Mouse (Mus musculus): ENCODE measurements around the gene Kcnq1. TPM values are rescaled to one million over a fixed set of nuclear protein-coding genes. Genes with fewer than 3 reads are reported as not detected.

Kcnq1 gene
- polyA plus RNA-seq, 1 experiment from 2014 or later: 0.63 TPM

- Histone ChIP-seq H3K4me2 (ENCODE audit: low read depth, low read length) (no peak overlapping the region), H3K4me1 (ENCODE audit: insufficient read depth) (no peaks in the 10 kb centered on the region), H3K9ac (replicated peaks) (no peak overlapping the region), H3K36me3 (replicated peaks; ENCODE audit: insufficient read depth, low read length) (no peaks in the 10 kb centered on the region), H3K27me3 (ENCODE audit: insufficient read depth, low read length) (0 out of 2 replicates have a peak, but pooled peaks cover 7% of the 10 kb centered on the region), H3K4me3 (ENCODE audit: low read depth, low read length) (no peak overlapping the region), H3K27ac (ENCODE audit: low read depth) (no peak overlapping the region), H3K9me3 (ENCODE audit: low read length) (no peaks in the 10 kb centered on the region)
- no peak for DNase-seq
- TF ChIP-seq CTCF (IDR thresholded peaks at IDR 0.05; ENCODE audit: low read depth): no peak
- no peak for ATAC-seq
- WGBS (ENCODE audit: insufficient replicate concordance): 4% methylated on average over 1 of the region's 1 CpGs
Measured at GRCm38 (mm10) chr7:143095554-143095907, 10.6 kb upstream of the Kcnq1 start.

GRCm38 (mm10) chr7:143100759-143101158 lies 5.4 kb upstream of the Kcnq1 start:
- no peak for ATAC-seq
- Histone ChIP-seq H3K4me3 (ENCODE audit: low read depth, low read length) (no peak overlapping the region), H3K9me3 (ENCODE audit: low read length) (no peaks in the 10 kb centered on the region), H3K36me3 (replicated peaks; ENCODE audit: insufficient read depth, low read length) (no peaks in the 10 kb centered on the region), H3K27ac (ENCODE audit: low read depth) (no peak overlapping the region), H3K9ac (replicated peaks) (no peak overlapping the region), H3K4me1 (ENCODE audit: insufficient read depth) (no peaks in the 10 kb centered on the region), H3K27me3 (ENCODE audit: insufficient read depth, low read length) (peaks cover 7% of the 10 kb centered on the region), H3K4me2 (ENCODE audit: low read depth, low read length) (no peak overlapping the region)
- 50% methylated on average over 4 of the region's 4 CpGs for WGBS (ENCODE audit: insufficient replicate concordance)
- TF ChIP-seq EP300 (IDR thresholded peaks at IDR 0.05; ENCODE audit: low read depth): no peak
- TF ChIP-seq CTCF (IDR thresholded peaks at IDR 0.05; ENCODE audit: low read depth): no peak
- DNase-seq: no peak

- Histone ChIP-seq H3K4me1 (ENCODE audit: insufficient read depth) (peaks cover 9% of the 10 kb centered on the region; the same call in 1 of the 2 replicates), H3K27ac (ENCODE audit: low read depth) (no peak overlapping the region), H3K4me2 (ENCODE audit: low read depth, low read length) (no peak overlapping the region), H3K9me3 (ENCODE audit: low read length) (no peaks in the 10 kb centered on the region), H3K27me3 (ENCODE audit: insufficient read depth, low read length) (peaks cover 45% of the 10 kb centered on the region), H3K9ac (replicated peaks) (no peak overlapping the region), H3K36me3 (replicated peaks; ENCODE audit: insufficient read depth, low read length) (no peaks in the 10 kb centered on the region), H3K4me3 (ENCODE audit: low read depth, low read length) (no peak overlapping the region)
- ATAC-seq (no peak), DNase-seq (no peak)
- no peak for TF ChIP-seq CTCF (IDR thresholded peaks at IDR 0.05; ENCODE audit: low read depth)
- no peak for TF ChIP-seq EP300 (IDR thresholded peaks at IDR 0.05; ENCODE audit: low read depth)
- WGBS (ENCODE audit: insufficient replicate concordance): 49% methylated on average over 11 of the region's 11 CpGs
Measured at GRCm38 (mm10) chr7:143105258-143105897, 784 bp upstream of the Kcnq1 start.

- peaks cover 45% of the 10 kb centered on the region for H3K27me3 ChIP-seq (ENCODE audit: insufficient read depth, low read length)
- peaks cover 9% of the 10 kb centered on the region; the same call in 1 of the 2 replicates for H3K4me1 ChIP-seq (ENCODE audit: insufficient read depth)
- no peaks in the 10 kb centered on the region for H3K9me3 ChIP-seq (ENCODE audit: low read length)
- DNase-seq: peak; percentile 42
- H3K4me2 ChIP-seq (ENCODE audit: low read depth, low read length): peak overlapping the region; percentile 59
- no peaks in the 10 kb centered on the region for H3K36me3 ChIP-seq (replicated peaks; ENCODE audit: insufficient read depth, low read length)
- no peak overlapping the region for H3K9ac ChIP-seq (replicated peaks)
- H3K27ac ChIP-seq (ENCODE audit: low read depth): no peak overlapping the region
- no peak for TF ChIP-seq CTCF (IDR thresholded peaks at IDR 0.05; ENCODE audit: low read depth)
- TF ChIP-seq EP300 (IDR thresholded peaks at IDR 0.05; ENCODE audit: low read depth): no peak
- H3K4me3 ChIP-seq (ENCODE audit: low read depth, low read length): peak overlapping the region; percentile 33
- no peak for ATAC-seq
- WGBS (ENCODE audit: insufficient replicate concordance): 6% methylated on average over 42 of the region's 57 CpGs
Measured at GRCm38 (mm10) chr7:143106672-143107465, 707 bp downstream of the Kcnq1 start.

- H3K9ac ChIP-seq (replicated peaks): no peak overlapping the region
- no peak for TF ChIP-seq EP300 (IDR thresholded peaks at IDR 0.05; ENCODE audit: low read depth)
- TF ChIP-seq CTCF (IDR thresholded peaks at IDR 0.05; ENCODE audit: low read depth): no peak; the same call in 1 of the 2 replicates
- H3K4me3 ChIP-seq (ENCODE audit: low read depth, low read length): no peak overlapping the region
- 53% methylated on average over 5 of the region's 5 CpGs for WGBS (ENCODE audit: insufficient replicate concordance)
- ATAC-seq (no peak), DNase-seq (no peak)
- peaks cover 45% of the 10 kb centered on the region for H3K27me3 ChIP-seq (ENCODE audit: insufficient read depth, low read length)
- no peaks in the 10 kb centered on the region for H3K36me3 ChIP-seq (replicated peaks; ENCODE audit: insufficient read depth, low read length)
- H3K4me1 ChIP-seq (ENCODE audit: insufficient read depth): peaks cover 9% of the 10 kb centered on the region; the same call in 1 of the 2 replicates
- no peak overlapping the region for H3K27ac ChIP-seq (ENCODE audit: low read depth)
- H3K9me3 ChIP-seq (ENCODE audit: low read length): no peaks in the 10 kb centered on the region
- no peak overlapping the region for H3K4me2 ChIP-seq (ENCODE audit: low read depth, low read length)
Measured at GRCm38 (mm10) chr7:143108200-143108599, 2.0 kb downstream of the Kcnq1 start.

GRCm38 (mm10) chr7:143108996-143109660 lies 3.0 kb downstream of the Kcnq1 start:
- Histone ChIP-seq H3K4me3 (ENCODE audit: low read depth, low read length) (no peak overlapping the region), H3K4me2 (ENCODE audit: low read depth, low read length) (no peak overlapping the region), H3K36me3 (replicated peaks; ENCODE audit: insufficient read depth, low read length) (no peaks in the 10 kb centered on the region), H3K9me3 (ENCODE audit: low read length) (no peaks in the 10 kb centered on the region), H3K9ac (replicated peaks) (no peak overlapping the region), H3K4me1 (ENCODE audit: insufficient read depth) (peaks cover 9% of the 10 kb centered on the region; the same call in 1 of the 2 replicates), H3K27ac (ENCODE audit: low read depth) (no peak overlapping the region), H3K27me3 (ENCODE audit: insufficient read depth, low read length) (peaks cover 45% of the 10 kb centered on the region)
- ATAC-seq (no peak), DNase-seq (no peak)
- TF ChIP-seq EP300 (IDR thresholded peaks at IDR 0.05; ENCODE audit: low read depth): no peak
- no peak for TF ChIP-seq CTCF (IDR thresholded peaks at IDR 0.05; ENCODE audit: low read depth)
- WGBS (ENCODE audit: insufficient replicate concordance): 5% methylated on average over 3 of the region's 3 CpGs
